Mouse (Mus musculus) heart, embryonic 15.5 days (tissue): Measurements from ENCODE around the gene C5ar2. TPM values are rescaled to one million over a fixed set of nuclear protein-coding genes. Genes with fewer than 3 reads are reported as not detected.

Source experiments
- ATAC-seq: fragments of 200-750 bp; cut with Nextera tagmentation; replicated peaks from 2 replicates; pipeline ENCODE4 v1.8.0; 2017; ENCODE audit warnings: low read depth, moderate TSS enrichment; ENCODE audit not compliant: insufficient number of reproducible peaks, insufficient read depth, low FRiP score
- H3K27ac ChIP-seq: fragments of 300-500 bp; sonication (generic); 2 replicates; pipeline ENCODE4 v1.5.1; 2015; ENCODE audit warnings: mild to moderate bottlenecking, inconsistent platforms
- H3K27me3 ChIP-seq: fragments of 300-500 bp; sonication (generic); 2 replicates; pipeline ENCODE4 v1.6.1; 2015; ENCODE audit warnings: inconsistent platforms
- H3K36me3 ChIP-seq: fragments of 300-500 bp; sonication (generic); 2 replicates; pipeline ENCODE4 v1.6.1; 2015; ENCODE audit warnings: mild to moderate bottlenecking, inconsistent platforms
- H3K4me1 ChIP-seq: fragments of 300-500 bp; sonication (generic); replicated peaks from 2 replicates; pipeline ENCODE4 v1.6.1; 2015; ENCODE audit warnings: inconsistent platforms
- H3K4me2 ChIP-seq: fragments of 300-500 bp; sonication (generic); 2 replicates; pipeline ENCODE4 v1.6.1; 2015; ENCODE audit warnings: inconsistent platforms, mild to moderate bottlenecking, moderate library complexity
- H3K4me3 ChIP-seq: fragments of 300-500 bp; sonication (generic); 2 replicates; pipeline ENCODE4 v1.5.1; 2015; ENCODE audit warnings: mild to moderate bottlenecking, inconsistent platforms
- H3K9ac ChIP-seq: fragments of 300-500 bp; sonication (generic); 2 replicates; pipeline ENCODE4 v1.6.1; 2015; ENCODE audit warnings: mild to moderate bottlenecking, inconsistent platforms
- H3K9me3 ChIP-seq: fragments of 300-500 bp; sonication (generic); replicated peaks from 2 replicates; pipeline ENCODE4 v1.6.1; 2016; ENCODE audit warnings: inconsistent platforms
- WGBS: fragments of 180-500 bp; shearing (Covaris S2); methylation state at CpG from one replicate; pipeline ENCODE4 v1.1.7; 2015; ENCODE audit warnings: mixed read lengths; 5-methylcytosine and 5-hydroxymethylcytosine counted together
- polyA plus RNA-seq: library from polyadenylated mRNA; unstranded; fragments of >200 nt; fragmentation: Nextera tagmentation; extraction: Ambion mirVana; gene quantifications from 2 replicates; pipeline ENCODE4 v1.2.1, GENCODE M21; 2015

Gene C5ar2
- polyA plus RNA-seq, 1 experiment from 2014 or later, result 1.1 TPM

DNA sequence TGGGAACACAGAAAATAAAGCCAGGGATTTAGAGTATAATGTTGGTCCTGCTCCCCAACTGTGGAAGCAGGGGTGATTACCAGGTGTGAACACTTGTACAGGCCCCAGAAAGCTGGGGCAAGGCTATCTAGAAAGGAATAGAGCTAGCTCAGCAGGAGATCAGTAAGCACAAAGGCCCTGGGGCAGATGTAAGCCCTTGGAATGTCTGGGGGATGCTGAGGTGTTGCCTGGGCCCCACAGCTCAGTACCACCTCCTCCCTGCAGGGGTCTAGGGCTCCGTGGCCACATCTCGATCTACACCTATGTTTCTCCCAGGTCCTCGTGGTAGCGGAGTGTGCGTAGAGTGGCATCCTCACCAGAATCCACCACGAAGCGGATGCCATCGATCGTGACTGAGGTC is 30.0 kb downstream of the C5ar2 start:
- Histone ChIP-seq H3K27me3 (no peaks in the 10 kb centered on the region), H3K9ac (no peak overlapping the region), H3K4me2 (no peak overlapping the region), H3K4me1 (no peaks in the 10 kb centered on the region), H3K4me3 (no peak overlapping the region), H3K36me3 (peaks cover 34% of the 10 kb centered on the region), H3K27ac (no peak overlapping the region), H3K9me3 (no peaks in the 10 kb centered on the region)
- 87% methylated on average over 9 of the region's 9 CpGs for WGBS
- ATAC-seq, result no peak

DNA sequence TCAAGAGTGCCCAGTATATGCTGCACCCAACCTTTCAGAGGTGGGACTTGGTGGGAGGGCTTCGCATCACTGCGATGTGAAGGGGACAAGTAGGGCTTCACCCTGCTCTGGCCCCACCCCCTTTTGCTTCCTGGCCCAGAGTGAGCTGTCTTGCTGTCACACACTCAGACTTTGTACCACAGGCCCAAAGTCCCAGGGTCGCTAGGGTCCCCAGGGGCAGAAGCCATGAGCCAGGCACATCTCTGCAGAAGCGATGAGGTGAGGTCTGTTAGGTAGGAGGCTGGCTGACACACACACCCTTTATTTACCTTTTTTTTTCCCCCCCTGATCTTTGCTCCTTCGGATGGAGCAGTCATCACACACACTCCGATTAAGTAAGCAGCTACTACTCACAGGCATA is 30.8 kb downstream of the C5ar2 start:
- H3K36me3 ChIP-seq, result peaks cover 26% of the 10 kb centered on the region
- H3K9ac ChIP-seq, result no peak overlapping the region
- no peak overlapping the region for H3K4me3 ChIP-seq
- no peak for ATAC-seq
- 89% methylated on average over 6 of the region's 6 CpGs for WGBS
- H3K9me3 ChIP-seq, result no peaks in the 10 kb centered on the region
- no peak overlapping the region for H3K4me2 ChIP-seq
- no peak overlapping the region for H3K27ac ChIP-seq
- no peaks in the 10 kb centered on the region for H3K4me1 ChIP-seq
- H3K27me3 ChIP-seq, result no peaks in the 10 kb centered on the region

DNA sequence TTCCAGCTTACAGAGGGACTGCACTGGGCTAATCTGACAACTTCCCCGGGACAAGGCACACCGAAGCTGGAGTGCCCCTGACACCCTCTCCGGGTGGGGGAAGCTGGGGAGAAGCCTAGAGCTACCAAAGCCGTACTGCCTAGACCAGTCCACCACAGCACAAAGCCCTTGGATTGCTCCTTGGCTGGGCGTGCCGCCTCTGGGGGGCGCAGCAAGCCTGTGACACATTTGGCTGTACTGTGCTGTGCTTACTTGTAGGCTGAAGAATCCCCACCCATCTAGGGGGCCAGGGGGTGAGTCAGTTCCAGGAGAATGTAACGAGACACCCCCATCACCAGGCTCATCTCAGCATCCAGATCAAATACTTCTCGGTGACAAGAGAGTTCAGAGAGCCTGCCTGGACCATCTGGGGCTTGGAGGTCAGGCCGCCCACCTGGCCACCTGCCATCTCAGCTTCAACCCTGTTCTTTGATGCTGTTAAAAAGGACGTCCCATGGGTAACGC is 33.0 kb downstream of the C5ar2 start:
- ATAC-seq, result no peak
- H3K27ac ChIP-seq, result no peak overlapping the region
- H3K4me2 ChIP-seq, result no peak overlapping the region
- no peaks in the 10 kb centered on the region for H3K9me3 ChIP-seq
- no peak overlapping the region for H3K4me3 ChIP-seq
- no peaks in the 10 kb centered on the region for H3K27me3 ChIP-seq
- peaks cover 25% of the 10 kb centered on the region for H3K36me3 ChIP-seq
- WGBS, result 71% methylated on average over 12 of the region's 12 CpGs
- H3K9ac ChIP-seq, result no peak overlapping the region
- no peaks in the 10 kb centered on the region for H3K4me1 ChIP-seq

DNA sequence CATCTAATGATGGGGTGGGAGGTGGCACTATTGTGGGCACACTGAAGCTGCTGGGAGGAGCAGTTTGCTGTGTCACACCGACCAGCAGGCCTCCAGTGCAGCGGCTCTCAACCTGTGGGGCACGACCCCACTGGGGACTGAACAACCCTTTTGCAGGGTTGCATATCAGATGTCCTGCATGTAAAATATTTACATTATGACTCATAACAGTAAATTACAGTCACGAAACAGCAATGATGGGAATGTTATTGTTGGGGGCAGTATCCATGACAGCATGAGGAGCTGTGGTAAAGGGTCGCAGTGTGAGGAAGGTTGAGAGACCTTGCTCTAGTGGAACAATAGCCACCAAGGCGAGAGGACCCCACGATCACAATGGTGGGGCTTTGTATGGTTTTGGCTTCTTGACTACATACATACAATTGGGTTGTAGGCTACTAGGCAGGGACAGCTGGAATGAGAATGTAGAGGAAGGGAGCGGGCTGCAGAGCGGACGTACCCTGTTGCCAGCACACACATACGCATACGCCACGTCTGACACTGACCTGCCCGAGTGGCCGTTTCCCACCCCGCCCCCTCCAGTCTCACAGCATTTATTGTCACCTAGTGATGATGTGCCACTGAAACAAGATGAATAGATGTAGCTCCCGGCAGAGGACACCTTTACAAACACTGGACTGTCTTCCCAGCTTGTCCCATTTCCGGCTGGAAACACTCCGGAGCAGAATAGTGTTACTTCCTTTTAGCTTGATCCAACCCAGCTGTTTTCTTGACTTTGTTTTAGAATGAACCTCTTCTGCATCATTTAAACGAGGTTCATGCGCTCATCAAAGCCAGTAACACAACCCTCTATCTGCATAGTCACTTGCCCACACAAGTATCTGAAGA is 34.9 kb downstream of the C5ar2 start:
- no peak overlapping the region for H3K27ac ChIP-seq
- no peaks in the 10 kb centered on the region for H3K9me3 ChIP-seq
- ATAC-seq, result no peak
- H3K4me2 ChIP-seq, result no peak overlapping the region
- no peaks in the 10 kb centered on the region for H3K27me3 ChIP-seq
- H3K36me3 ChIP-seq, result peaks cover 15% of the 10 kb centered on the region
- WGBS, result 81% methylated on average over 21 of the region's 21 CpGs
- H3K4me1 ChIP-seq, result no peaks in the 10 kb centered on the region
- no peak overlapping the region for H3K4me3 ChIP-seq
- no peak overlapping the region for H3K9ac ChIP-seq

DNA sequence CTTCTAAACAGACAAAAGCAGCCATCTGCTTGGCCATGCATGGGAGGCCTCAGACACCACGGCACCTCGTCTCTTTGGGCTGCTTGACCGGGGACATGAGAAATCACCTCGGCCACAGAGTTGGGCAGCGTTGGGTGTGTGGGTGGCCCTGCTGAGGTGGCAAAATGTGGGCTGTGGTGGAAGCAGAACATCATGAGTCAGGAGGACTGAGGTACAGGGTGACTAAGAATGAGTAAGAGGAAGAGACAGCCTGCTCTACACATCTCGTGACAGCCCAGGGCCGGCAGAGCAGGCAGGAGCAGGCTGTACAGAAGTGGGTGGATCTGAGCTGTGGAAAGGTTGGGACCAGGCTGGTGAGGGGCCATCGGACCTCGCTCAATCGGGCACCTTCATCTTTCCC is 36.5 kb downstream of the C5ar2 start:
- no peak for ATAC-seq
- Histone ChIP-seq H3K36me3 (peaks cover 17% of the 10 kb centered on the region; the same call in 1 of the 2 replicates), H3K4me2 (no peak overlapping the region), H3K9me3 (no peaks in the 10 kb centered on the region), H3K4me1 (no peaks in the 10 kb centered on the region), H3K27ac (no peak overlapping the region), H3K9ac (no peak overlapping the region), H3K4me3 (no peak overlapping the region), H3K27me3 (no peaks in the 10 kb centered on the region)
- WGBS, result 79% methylated on average over 10 of the region's 10 CpGs

DNA sequence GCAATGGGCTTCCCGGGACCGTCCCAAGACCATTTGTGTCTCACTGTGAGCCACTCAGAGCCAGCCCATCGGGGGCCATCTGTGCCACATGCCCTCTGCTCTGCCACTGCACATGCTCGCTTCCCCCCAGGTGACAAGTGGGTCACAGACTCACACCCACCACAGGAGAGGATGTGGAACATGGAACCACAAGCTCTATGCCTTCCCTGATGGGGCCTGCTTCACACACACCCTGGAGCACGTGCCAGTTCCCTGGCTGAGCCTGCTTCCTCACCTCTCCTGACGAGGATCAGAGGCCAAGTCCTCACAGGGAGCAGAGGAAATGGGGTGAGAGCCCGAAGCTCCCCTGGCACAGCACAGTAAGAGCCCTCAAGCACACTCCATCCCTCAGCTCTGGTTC is 36.9 kb downstream of the C5ar2 start:
- WGBS, result 73% methylated on average over 7 of the region's 7 CpGs
- Histone ChIP-seq H3K9me3 (no peaks in the 10 kb centered on the region), H3K4me2 (no peak overlapping the region), H3K27ac (no peak overlapping the region), H3K4me1 (no peaks in the 10 kb centered on the region), H3K9ac (no peak overlapping the region), H3K36me3 (peaks cover 18% of the 10 kb centered on the region; the same call in 1 of the 2 replicates), H3K27me3 (no peaks in the 10 kb centered on the region), H3K4me3 (no peak overlapping the region)
- no peak for ATAC-seq

DNA sequence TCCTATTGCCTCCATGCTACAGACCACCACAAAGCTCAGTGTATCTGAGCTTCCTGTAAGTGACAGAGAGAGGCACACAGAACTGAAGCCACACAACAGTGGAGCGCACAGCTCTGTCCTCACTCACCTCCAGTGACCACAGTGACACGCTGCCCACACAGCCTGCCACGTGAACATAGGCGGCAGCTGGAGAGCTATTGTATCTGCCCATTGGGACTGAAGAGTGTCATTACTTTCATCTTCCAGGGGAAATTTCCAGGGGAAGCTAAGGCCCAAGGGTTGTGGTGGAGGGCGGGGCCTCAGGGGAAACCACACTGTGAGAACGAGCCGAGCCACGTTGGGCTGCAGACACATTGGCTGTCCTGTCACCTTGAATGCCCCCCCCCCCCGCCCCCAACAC is 39.2 kb downstream of the C5ar2 start:
- H3K36me3 ChIP-seq, result peaks cover 31% of the 10 kb centered on the region

DNA sequence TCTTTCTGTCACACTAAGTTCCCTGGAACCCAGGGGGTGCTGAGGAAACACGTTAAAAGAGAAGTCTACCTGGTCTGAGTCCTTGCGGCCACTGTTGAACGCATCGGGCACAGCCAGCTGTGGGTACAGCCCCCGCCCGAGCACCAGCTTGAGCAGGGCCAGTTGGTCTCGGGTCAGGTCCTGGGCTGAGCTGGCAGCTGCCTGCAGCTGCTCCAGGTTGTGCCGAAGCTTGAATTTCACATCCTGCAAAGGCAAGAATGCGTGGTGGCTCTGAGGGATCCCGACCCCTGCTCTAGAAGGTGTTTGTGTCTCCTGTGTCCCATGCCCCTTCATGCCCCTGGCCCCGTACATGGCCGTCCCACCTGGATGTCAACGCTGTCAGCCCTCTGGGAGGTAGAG is 40.5 kb downstream of the C5ar2 start:
- WGBS, result 90% methylated on average over 13 of the region's 13 CpGs
- H3K9ac ChIP-seq, result no peak overlapping the region
- no peaks in the 10 kb centered on the region for H3K27me3 ChIP-seq
- no peak overlapping the region for H3K4me2 ChIP-seq
- peaks cover 44% of the 10 kb centered on the region for H3K36me3 ChIP-seq
- ATAC-seq, result no peak
- no peaks in the 10 kb centered on the region for H3K4me1 ChIP-seq
- H3K4me3 ChIP-seq, result no peak overlapping the region
- no peak overlapping the region for H3K27ac ChIP-seq
- no peaks in the 10 kb centered on the region for H3K9me3 ChIP-seq

More for the DNA sequence above, 39.2 kb downstream of the C5ar2 start:
- Histone ChIP-seq H3K9ac (no peak overlapping the region), H3K4me2 (no peak overlapping the region), H3K27ac (no peak overlapping the region), H3K4me1 (no peaks in the 10 kb centered on the region), H3K9me3 (no peaks in the 10 kb centered on the region), H3K4me3 (no peak overlapping the region), H3K27me3 (no peaks in the 10 kb centered on the region)
- 76% methylated on average over 9 of the region's 9 CpGs for whole genome bisulfite sequencing
- no peak for ATAC-seq

DNA sequence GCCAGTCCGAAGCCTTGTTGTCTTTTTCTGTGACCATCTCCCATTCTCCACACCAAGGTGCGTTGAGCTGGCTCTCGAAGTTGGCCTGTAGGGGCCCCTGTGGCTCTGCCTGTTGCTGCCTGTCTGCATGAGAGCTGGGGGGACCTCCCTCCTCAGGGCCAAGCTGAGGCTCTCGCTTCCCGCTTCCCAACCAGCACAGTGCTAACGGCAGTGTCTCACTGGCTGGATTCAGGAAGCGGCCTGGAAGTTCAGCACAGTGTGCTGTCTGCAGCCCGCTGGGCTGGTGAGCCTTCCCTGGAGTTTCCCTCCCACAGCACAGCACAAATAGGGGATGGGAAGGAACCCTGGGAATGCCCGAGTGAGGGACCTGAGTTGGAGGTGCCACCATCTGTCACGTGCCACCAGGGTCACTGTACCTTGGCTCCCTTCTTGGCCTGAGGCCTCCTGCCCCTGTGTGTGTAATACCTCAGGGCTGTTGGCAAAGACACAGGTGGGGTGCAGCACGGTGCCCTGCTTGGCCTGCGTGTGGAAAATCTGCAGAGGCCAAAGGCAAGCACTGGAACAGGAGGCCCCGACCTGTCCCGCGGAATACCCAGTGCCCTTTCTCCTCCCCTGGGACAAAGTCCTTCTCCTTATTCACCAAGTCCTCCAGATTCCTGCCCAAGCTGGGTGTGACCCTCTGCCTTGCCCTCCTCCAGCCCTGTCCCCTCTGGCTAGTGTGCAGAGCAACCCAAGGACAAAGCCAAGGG is 41.0 kb downstream of the C5ar2 start:
- H3K36me3 ChIP-seq, result peaks cover 49% of the 10 kb centered on the region
- WGBS, result 79% methylated on average over 15 of the region's 15 CpGs
- no peak overlapping the region for H3K4me3 ChIP-seq
- no peaks in the 10 kb centered on the region for H3K27me3 ChIP-seq
- H3K4me1 ChIP-seq, result no peaks in the 10 kb centered on the region
- no peak overlapping the region for H3K27ac ChIP-seq
- no peak for ATAC-seq
- H3K4me2 ChIP-seq, result no peak overlapping the region
- H3K9ac ChIP-seq, result no peak overlapping the region
- H3K9me3 ChIP-seq, result no peaks in the 10 kb centered on the region

DNA sequence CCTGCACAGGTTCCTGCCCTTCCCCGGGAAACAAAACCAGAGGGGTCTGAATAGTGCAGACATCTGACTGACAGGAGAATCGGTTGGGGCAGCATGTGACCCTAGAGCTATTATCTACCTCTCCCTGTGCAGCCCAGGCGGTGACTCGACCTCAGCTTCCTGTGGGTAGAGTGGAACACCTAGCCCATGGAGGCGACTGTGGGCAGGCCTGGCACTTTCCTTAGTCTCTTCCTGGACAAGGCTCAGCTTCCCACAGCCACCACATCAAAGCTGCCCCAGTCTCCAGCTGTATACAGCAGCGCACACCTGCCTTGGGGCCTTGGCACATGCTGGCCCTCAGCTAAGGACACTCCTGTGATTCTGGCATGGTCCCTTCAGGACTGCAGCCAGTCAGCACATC is 42.8 kb downstream of the C5ar2 start:
- Histone ChIP-seq H3K36me3 (peaks cover 54% of the 10 kb centered on the region), H3K9me3 (no peaks in the 10 kb centered on the region), H3K9ac (no peak overlapping the region), H3K27me3 (no peaks in the 10 kb centered on the region), H3K4me3 (no peak overlapping the region), H3K27ac (no peak overlapping the region), H3K4me2 (no peak overlapping the region), H3K4me1 (no peaks in the 10 kb centered on the region)
- WGBS, result 66% methylated on average over 6 of the region's 6 CpGs
- no peak for ATAC-seq

DNA sequence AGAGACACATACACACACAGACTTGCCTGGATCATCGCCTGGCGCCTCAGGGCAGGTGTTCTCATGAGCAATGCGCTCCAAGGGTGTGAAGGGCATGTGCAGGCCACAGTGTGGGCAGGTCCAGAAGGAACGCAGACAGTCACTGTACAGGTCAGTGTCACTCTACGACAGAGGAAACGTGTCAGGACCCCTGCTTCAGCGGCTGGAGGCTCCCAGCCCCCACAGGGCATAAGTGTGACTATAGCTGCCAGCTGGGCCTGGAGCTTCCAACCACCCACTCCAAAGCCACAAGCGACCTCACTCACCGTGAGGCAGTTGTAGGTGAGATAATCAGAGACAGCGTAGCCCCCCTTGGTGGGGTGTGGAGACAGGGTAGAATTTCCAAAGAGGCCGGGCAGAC is 45.4 kb downstream of the C5ar2 start:
- Histone ChIP-seq H3K4me3 (no peak overlapping the region), H3K9ac (no peak overlapping the region), H3K9me3 (no peaks in the 10 kb centered on the region), H3K4me2 (no peak overlapping the region), H3K27me3 (no peaks in the 10 kb centered on the region), H3K27ac (no peak overlapping the region), H3K36me3 (peaks cover 48% of the 10 kb centered on the region), H3K4me1 (no peaks in the 10 kb centered on the region)
- no peak for ATAC-seq
- WGBS, result 78% methylated on average over 11 of the region's 11 CpGs
